Mouse (Mus musculus): ENCODE results near the gene 6430531B16Rik. TPM values are rescaled to one million over a fixed set of nuclear protein-coding genes. Genes with fewer than 3 reads are reported as not detected.

6430531B16Rik gene
- polyA plus RNA-seq, 1 experiment from 2014 or later, result 0.31 TPM

DNA sequence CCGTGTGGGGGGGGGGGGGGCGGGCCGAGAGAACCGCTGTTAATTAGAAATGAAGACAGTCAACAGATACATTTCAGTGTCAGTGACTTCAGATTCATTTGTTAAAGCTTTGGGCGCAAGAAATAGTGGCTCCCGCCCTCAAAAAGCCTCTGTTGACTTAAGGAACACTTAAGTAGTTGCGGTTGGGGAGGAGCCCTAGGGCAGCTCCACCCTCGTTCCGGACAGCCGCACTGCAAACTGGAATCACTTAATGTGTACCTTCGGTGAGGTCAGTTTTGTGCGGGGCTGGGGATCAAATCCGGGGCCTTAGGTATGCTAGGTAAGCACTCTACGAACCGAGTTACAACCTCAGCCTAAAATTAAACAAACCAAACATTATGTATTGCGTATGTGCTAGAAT lies 27.5 kb downstream of the 6430531B16Rik start:
- 5% methylated on average over 16 of the region's 16 CpGs for WGBS

DNA sequence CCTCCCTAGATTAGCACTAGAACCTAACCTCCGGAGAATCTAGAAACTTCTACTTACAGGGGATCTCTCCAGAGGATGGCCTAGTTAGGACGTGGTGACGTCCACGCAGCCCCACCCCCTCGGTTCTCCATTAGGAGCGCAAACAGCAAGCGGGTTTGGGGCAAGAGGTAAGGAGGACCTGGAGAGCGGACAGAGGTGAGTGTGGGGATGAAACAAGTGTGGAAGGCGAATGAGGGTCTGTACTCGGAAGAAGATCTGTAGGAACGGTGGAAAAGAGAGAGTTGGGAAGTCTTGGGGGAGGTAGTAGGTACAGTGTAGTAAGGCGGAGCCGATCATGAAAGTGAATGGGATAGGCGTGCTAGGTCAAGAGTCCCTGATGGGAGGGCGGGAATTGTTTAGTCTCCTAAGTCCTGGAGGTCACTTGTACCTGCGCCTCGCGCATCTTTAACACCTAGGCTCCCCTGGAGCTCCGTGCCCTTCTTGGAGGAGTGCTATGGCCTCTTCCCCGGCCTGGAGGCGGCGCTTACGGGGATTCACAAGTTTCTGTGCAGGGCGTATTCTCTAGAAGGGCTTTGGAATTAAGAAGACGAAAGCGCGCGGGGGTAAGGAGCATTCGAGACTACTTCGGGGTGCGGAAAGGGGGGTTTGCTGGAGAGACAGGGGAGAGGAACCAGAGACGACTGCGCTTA lies 28.1 kb downstream of the 6430531B16Rik start:
- DNase-seq (ENCODE audit: low spot score) (peak; percentile 69), ATAC-seq (ENCODE audit: insufficient number of reproducible peaks, low FRiP score, low TSS enrichment, low read depth) (peak; percentile 52)
- Histone ChIP-seq H3K27me3 (ENCODE audit: control insufficient read depth, insufficient read depth, low read length) (peaks cover 45% of the 10 kb centered on the region), H3K27ac (replicated peaks; ENCODE audit: low read depth, low read length) (no peak overlapping the region), H3K4me1 (ENCODE audit: control insufficient read depth, insufficient read depth, low read length) (no peaks in the 10 kb centered on the region), H3K4me3 (ENCODE audit: low read depth, low read length) (peak overlapping the region; percentile 44), H3K4me2 (ENCODE audit: low read depth, severe bottlenecking) (peak overlapping the region; percentile 71), H3K9ac (ENCODE audit: low read length) (no peak overlapping the region), H3K36me3 (ENCODE audit: control insufficient read depth, insufficient read depth, low read length) (no peaks in the 10 kb centered on the region), H3K9me3 (ENCODE audit: control insufficient read depth, low read length) (no peaks in the 10 kb centered on the region)
- WGBS, result under 1% methylated on average over 33 of the region's 33 CpGs

More for the DNA sequence above, 27.5 kb downstream of the 6430531B16Rik start:
- peak overlapping the region; percentile 44 for H3K4me3 ChIP-seq (ENCODE audit: low read depth, low read length)
- H3K9me3 ChIP-seq (ENCODE audit: control insufficient read depth, low read length), result no peaks in the 10 kb centered on the region
- H3K27ac ChIP-seq (replicated peaks; ENCODE audit: low read depth, low read length), result no peak overlapping the region
- no peak overlapping the region for H3K9ac ChIP-seq (ENCODE audit: low read length)
- DNase-seq (ENCODE audit: low spot score) (peak; percentile 46), ATAC-seq (ENCODE audit: insufficient number of reproducible peaks, low FRiP score, low TSS enrichment, low read depth) (no peak)
- peaks cover 38% of the 10 kb centered on the region for H3K27me3 ChIP-seq (ENCODE audit: control insufficient read depth, insufficient read depth, low read length)
- H3K4me2 ChIP-seq (ENCODE audit: low read depth, severe bottlenecking), result peak overlapping the region; percentile 71
- H3K4me1 ChIP-seq (ENCODE audit: control insufficient read depth, insufficient read depth, low read length), result no peaks in the 10 kb centered on the region
- no peaks in the 10 kb centered on the region for H3K36me3 ChIP-seq (ENCODE audit: control insufficient read depth, insufficient read depth, low read length)

DNA sequence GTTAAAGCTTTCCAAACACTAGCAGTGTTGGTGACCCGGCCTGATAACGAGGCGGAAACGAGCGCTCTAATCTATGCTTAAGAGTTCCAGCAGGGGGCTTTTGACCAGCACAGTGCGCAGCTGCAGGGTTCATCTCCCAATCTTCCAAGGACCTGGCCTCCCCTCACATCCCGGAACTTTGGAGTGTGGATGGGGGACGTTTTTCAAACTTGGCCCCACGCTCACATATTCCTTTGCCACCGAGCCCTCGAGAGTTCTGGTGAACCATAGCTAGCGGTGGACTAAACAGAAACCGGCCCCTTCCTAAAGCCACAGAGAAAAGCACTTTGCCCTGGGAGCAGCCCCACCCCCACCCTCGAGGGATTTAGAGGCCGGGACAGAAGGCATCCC lies 28.7 kb downstream of the 6430531B16Rik start:
- Histone ChIP-seq H3K36me3 (ENCODE audit: control insufficient read depth, insufficient read depth, low read length) (no peaks in the 10 kb centered on the region), H3K27me3 (ENCODE audit: control insufficient read depth, insufficient read depth, low read length) (peaks cover 50% of the 10 kb centered on the region), H3K4me3 (ENCODE audit: low read depth, low read length) (peak overlapping the region; percentile 44), H3K9me3 (ENCODE audit: control insufficient read depth, low read length) (no peaks in the 10 kb centered on the region), H3K4me2 (ENCODE audit: low read depth, severe bottlenecking) (peak overlapping the region; percentile 71), H3K27ac (replicated peaks; ENCODE audit: low read depth, low read length) (no peak overlapping the region), H3K4me1 (ENCODE audit: control insufficient read depth, insufficient read depth, low read length) (no peaks in the 10 kb centered on the region), H3K9ac (ENCODE audit: low read length) (no peak overlapping the region)
- 1% methylated on average over 15 of the region's 15 CpGs for WGBS
- DNase-seq (ENCODE audit: low spot score) (peak; percentile 64), ATAC-seq (ENCODE audit: insufficient number of reproducible peaks, low FRiP score, low TSS enrichment, low read depth) (peak; percentile 50; the same call in 1 of the 2 replicates)

DNA sequence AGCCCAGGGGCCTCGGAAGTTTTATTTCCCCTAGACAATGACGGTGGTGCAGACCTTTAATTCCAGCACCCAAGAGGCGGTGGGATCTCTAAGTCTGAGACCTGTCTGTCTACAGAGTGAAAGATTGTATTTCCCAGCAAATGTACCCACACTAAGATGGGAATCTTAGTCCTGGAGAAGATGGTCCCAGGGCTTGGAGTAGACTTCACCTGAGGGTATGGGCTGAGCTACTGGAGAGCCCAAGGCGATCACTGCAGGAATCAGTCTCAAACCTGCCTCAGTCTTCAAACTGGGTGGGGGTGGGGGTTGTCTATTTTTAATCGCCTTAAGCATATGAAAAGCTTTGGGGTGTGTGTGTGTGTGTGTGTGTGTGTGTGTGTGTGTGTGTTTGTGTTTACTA lies 32.5 kb downstream of the 6430531B16Rik start:
- H3K4me1 ChIP-seq (ENCODE audit: control insufficient read depth, insufficient read depth, low read length), result 0 out of 2 replicates have a peak, but pooled peaks cover 2% of the 10 kb centered on the region
- H3K27me3 ChIP-seq (ENCODE audit: control insufficient read depth, insufficient read depth, low read length), result peaks cover 73% of the 10 kb centered on the region
- no peaks in the 10 kb centered on the region for H3K36me3 ChIP-seq (ENCODE audit: control insufficient read depth, insufficient read depth, low read length)
- no peaks in the 10 kb centered on the region for H3K9me3 ChIP-seq (ENCODE audit: control insufficient read depth, low read length)
- ATAC-seq (ENCODE audit: insufficient number of reproducible peaks, low FRiP score, low TSS enrichment, low read depth), result no peak
- DNase-seq (ENCODE audit: low spot score), result no peak
- H3K4me2 ChIP-seq (ENCODE audit: low read depth, severe bottlenecking), result no peak overlapping the region
- no peak overlapping the region for H3K4me3 ChIP-seq (ENCODE audit: low read depth, low read length)
- H3K9ac ChIP-seq (ENCODE audit: low read length), result no peak overlapping the region
- no peak overlapping the region for H3K27ac ChIP-seq (replicated peaks; ENCODE audit: low read depth, low read length)
- WGBS, result 15% methylated on average over 5 of the region's 5 CpGs

DNA sequence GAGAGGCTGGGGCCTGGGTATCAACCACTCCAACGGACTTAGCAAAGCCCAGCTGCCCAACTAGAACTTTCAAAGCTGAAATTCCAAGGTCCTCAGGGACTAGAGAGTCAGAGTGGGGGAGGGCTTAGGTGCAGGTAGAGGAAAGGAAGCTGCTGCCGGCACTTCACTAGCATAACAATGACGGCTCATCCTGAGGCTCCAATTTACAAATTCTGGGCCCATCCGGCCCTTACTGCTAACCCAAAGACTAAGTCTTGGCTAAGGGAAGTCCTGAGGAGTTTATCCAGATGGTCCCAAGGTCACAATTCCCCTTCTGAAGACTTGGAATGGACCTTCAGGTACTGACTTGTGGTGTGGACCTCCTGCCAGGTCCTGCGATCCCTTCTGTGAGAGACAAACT lies 33.0 kb downstream of the 6430531B16Rik start:
- Histone ChIP-seq H3K9ac (ENCODE audit: low read length) (no peak overlapping the region), H3K27ac (replicated peaks; ENCODE audit: low read depth, low read length) (no peak overlapping the region), H3K4me1 (ENCODE audit: control insufficient read depth, insufficient read depth, low read length) (0 out of 2 replicates have a peak, but pooled peaks cover 2% of the 10 kb centered on the region), H3K4me2 (ENCODE audit: low read depth, severe bottlenecking) (no peak overlapping the region), H3K36me3 (ENCODE audit: control insufficient read depth, insufficient read depth, low read length) (no peaks in the 10 kb centered on the region), H3K4me3 (ENCODE audit: low read depth, low read length) (no peak overlapping the region), H3K9me3 (ENCODE audit: control insufficient read depth, low read length) (no peaks in the 10 kb centered on the region), H3K27me3 (ENCODE audit: control insufficient read depth, insufficient read depth, low read length) (peaks cover 72% of the 10 kb centered on the region)
- no peak for ATAC-seq (ENCODE audit: insufficient number of reproducible peaks, low FRiP score, low TSS enrichment, low read depth)
- WGBS, result 8% methylated on average over 5 of the region's 5 CpGs
- DNase-seq (ENCODE audit: low spot score), result no peak

DNA sequence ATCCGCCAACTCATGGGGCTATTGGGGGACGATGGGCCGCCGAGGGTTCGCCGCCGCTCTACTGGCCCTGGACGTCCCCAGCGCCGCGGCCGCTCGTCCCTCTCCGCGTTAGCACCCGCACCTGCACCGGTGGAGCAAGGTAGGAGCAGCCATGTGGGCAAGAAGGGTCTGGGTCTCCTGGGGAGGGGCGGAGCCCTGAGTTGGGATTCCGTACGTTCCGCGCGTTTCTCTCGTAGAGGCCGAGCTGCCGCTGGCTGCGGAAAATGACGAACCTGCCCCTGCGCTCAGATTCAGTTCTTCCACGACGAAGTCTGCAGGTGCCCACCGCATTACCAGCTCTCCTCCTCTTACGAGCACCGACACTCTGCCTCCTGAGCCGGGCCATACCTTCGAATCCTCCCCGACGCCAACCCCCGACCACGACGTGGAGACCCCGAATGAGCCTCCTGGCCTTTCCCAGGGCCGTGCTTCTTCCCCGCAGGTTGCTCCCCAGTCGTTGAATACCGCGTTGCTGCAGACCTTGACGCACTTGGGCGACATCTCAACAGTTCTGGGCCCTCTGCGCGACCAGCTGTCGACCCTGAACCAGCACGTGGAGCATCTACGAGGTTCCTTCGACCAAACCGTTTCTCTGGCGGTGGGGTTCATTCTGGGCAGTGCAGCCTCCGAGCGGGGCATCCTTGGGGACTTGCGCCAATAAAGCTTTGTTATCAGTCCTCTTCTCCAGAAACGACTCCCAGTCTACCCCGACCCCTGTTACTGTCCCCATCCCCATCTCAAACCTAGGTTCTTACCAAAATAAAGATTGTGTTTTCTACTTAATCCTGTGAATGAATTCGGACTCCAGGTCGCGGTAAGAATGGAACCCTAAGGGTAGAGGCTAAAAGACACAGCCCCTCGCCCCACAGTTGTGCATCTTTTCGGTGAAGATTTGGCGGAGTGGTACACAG lies 34.0 kb downstream of the 6430531B16Rik start:
- DNase-seq (ENCODE audit: low spot score), result peak; percentile 51
- H3K9me3 ChIP-seq (ENCODE audit: control insufficient read depth, low read length), result no peaks in the 10 kb centered on the region
- no peaks in the 10 kb centered on the region for H3K36me3 ChIP-seq (ENCODE audit: control insufficient read depth, insufficient read depth, low read length)
- H3K4me3 ChIP-seq (ENCODE audit: low read depth, low read length), result peak overlapping the region; percentile 24; the same call in 1 of the 2 replicates
- peaks cover 70% of the 10 kb centered on the region for H3K27me3 ChIP-seq (ENCODE audit: control insufficient read depth, insufficient read depth, low read length)
- H3K9ac ChIP-seq (ENCODE audit: low read length), result no peak overlapping the region
- WGBS, result 3% methylated on average over 65 of the region's 68 CpGs
- ATAC-seq (ENCODE audit: insufficient number of reproducible peaks, low FRiP score, low TSS enrichment, low read depth), result 0 out of 2 replicates have a peak, but pooled peaks have one; percentile 8
- peak overlapping the region; percentile 45 for H3K4me2 ChIP-seq (ENCODE audit: low read depth, severe bottlenecking)
- H3K4me1 ChIP-seq (ENCODE audit: control insufficient read depth, insufficient read depth, low read length), result 0 out of 2 replicates have a peak, but pooled peaks cover 2% of the 10 kb centered on the region
- no peak overlapping the region for H3K27ac ChIP-seq (replicated peaks; ENCODE audit: low read depth, low read length)

DNA sequence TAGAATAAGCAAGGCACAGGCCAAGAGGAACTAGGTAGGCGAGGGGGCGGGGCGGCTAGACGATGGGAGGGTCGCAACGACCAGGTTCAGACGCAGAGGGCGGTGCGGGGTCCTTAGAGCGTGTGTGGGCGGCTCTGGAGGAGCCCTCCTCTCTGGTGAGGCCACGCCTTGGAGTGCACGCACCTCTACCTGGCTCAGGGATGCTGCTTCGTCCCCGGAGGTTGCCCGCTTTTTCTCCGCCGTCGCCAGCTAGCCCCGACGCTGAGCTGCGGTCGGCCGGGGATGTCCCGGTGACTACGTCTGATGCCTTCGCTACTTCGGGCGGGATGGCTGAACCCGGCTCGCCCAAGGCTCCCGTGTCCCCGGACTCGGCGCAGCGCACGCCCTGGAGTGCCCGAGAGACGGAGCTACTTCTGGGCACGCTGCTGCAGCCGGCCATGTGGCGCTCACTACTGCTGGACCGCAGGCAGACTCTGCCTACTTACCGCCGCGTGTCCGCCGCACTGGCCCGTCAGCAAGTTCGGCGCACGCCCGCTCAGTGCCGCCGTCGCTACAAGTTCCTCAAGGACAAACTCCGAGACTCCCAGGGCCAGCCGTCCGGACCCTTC lies 34.8 kb downstream of the 6430531B16Rik start, which contains the start of gene Utf1:
TSS of gene Utf1 (plus strand) at position 116 of the 608 bp plus-strand sequence.
- Histone ChIP-seq H3K27me3 (ENCODE audit: control insufficient read depth, insufficient read depth, low read length) (peaks cover 64% of the 10 kb centered on the region), H3K4me1 (ENCODE audit: control insufficient read depth, insufficient read depth, low read length) (0 out of 2 replicates have a peak, but pooled peaks cover 2% of the 10 kb centered on the region), H3K4me2 (ENCODE audit: low read depth, severe bottlenecking) (peak within 1 kb of the TSS; percentile 45), H3K4me3 (ENCODE audit: low read depth, low read length) (peak within 1 kb of the TSS; percentile 24), H3K36me3 (ENCODE audit: control insufficient read depth, insufficient read depth, low read length) (no peaks in the 10 kb centered on the region), H3K9me3 (ENCODE audit: control insufficient read depth, low read length) (no peaks in the 10 kb centered on the region), H3K27ac (replicated peaks; ENCODE audit: low read depth, low read length) (no peak within 1 kb of the TSS), H3K9ac (ENCODE audit: low read length) (0 out of 2 replicates have a peak within 1 kb of the TSS, but pooled peaks have one; percentile 12)
- WGBS, result 2% methylated on average over 59 of the region's 59 CpGs
- DNase-seq (ENCODE audit: low spot score) (peak; percentile 62), ATAC-seq (ENCODE audit: insufficient number of reproducible peaks, low FRiP score, low TSS enrichment, low read depth) (peak; percentile 26; the same call in 1 of the 2 replicates)

All from limb, embryonic 11.5 days (tissue).